Mouse (Mus musculus) heart, embryonic 15.5 days (tissue): ENCODE data around the gene 1700025G04Rik. TPM values are rescaled to one million over a fixed set of nuclear protein-coding genes. Genes with fewer than 3 reads are reported as not detected.

ENCODE experiments used
- ATAC-seq: fragments of 200-750 bp; cut with Nextera tagmentation; replicated peaks from 2 replicates; pipeline ENCODE4 v1.8.0; 2017; ENCODE audit warnings: low read depth, moderate TSS enrichment; ENCODE audit not compliant: insufficient number of reproducible peaks, insufficient read depth, low FRiP score
- H3K27ac ChIP-seq: fragments of 300-500 bp; sonication (generic); 2 replicates; pipeline ENCODE4 v1.5.1; 2015; ENCODE audit warnings: mild to moderate bottlenecking, inconsistent platforms
- H3K27me3 ChIP-seq: fragments of 300-500 bp; sonication (generic); 2 replicates; pipeline ENCODE4 v1.6.1; 2015; ENCODE audit warnings: inconsistent platforms
- H3K36me3 ChIP-seq: fragments of 300-500 bp; sonication (generic); 2 replicates; pipeline ENCODE4 v1.6.1; 2015; ENCODE audit warnings: mild to moderate bottlenecking, inconsistent platforms
- H3K4me1 ChIP-seq: fragments of 300-500 bp; sonication (generic); replicated peaks from 2 replicates; pipeline ENCODE4 v1.6.1; 2015; ENCODE audit warnings: inconsistent platforms
- H3K4me2 ChIP-seq: fragments of 300-500 bp; sonication (generic); 2 replicates; pipeline ENCODE4 v1.6.1; 2015; ENCODE audit warnings: inconsistent platforms, mild to moderate bottlenecking, moderate library complexity
- H3K4me3 ChIP-seq: fragments of 300-500 bp; sonication (generic); 2 replicates; pipeline ENCODE4 v1.5.1; 2015; ENCODE audit warnings: mild to moderate bottlenecking, inconsistent platforms
- H3K9ac ChIP-seq: fragments of 300-500 bp; sonication (generic); 2 replicates; pipeline ENCODE4 v1.6.1; 2015; ENCODE audit warnings: mild to moderate bottlenecking, inconsistent platforms
- H3K9me3 ChIP-seq: fragments of 300-500 bp; sonication (generic); replicated peaks from 2 replicates; pipeline ENCODE4 v1.6.1; 2016; ENCODE audit warnings: inconsistent platforms
- WGBS: fragments of 180-500 bp; shearing (Covaris S2); methylation state at CpG from one replicate; pipeline ENCODE4 v1.1.7; 2015; ENCODE audit warnings: mixed read lengths; 5-methylcytosine and 5-hydroxymethylcytosine counted together
- polyA plus RNA-seq: library from polyadenylated mRNA; unstranded; fragments of >200 nt; fragmentation: Nextera tagmentation; extraction: Ambion mirVana; gene quantifications from 2 replicates; pipeline ENCODE4 v1.2.1, GENCODE M21; 2015

The 1700025G04Rik gene
- polyA plus RNA-seq, 1 experiment from 2014 or later = 26.7 TPM

- Histone ChIP-seq H3K9me3 (no peaks in the 10 kb centered on the region), H3K9ac (no peak overlapping the region), H3K4me2 (no peak overlapping the region), H3K4me1 (peaks cover 10% of the 10 kb centered on the region), H3K36me3 (no peaks in the 10 kb centered on the region), H3K27me3 (no peaks in the 10 kb centered on the region), H3K4me3 (no peak overlapping the region), H3K27ac (no peak overlapping the region)
- 88% methylated on average over 6 of the region's 6 CpGs for WGBS
- no peak for ATAC-seq
These were observed 225.6 kb downstream of the 1700025G04Rik start for GRCm38 (mm10) chr1:151864326-151864725.

DNA sequence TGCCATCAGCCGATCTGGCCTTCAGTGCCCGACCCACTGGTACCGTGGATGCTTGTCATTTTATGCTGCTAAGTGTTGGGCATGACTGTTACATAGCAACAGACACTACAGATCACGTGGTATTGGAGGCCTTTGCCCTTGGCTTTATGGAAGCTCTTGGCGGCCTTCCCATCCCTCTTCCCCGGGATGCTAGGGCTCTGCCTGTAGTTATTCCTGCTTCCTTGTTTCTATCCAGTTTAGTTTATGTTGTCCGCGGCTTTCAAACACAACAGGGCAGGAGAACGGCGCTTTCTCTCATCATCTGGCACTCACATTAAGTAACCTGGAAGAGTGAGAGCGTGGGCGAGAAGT is 226.2 kb downstream of the 1700025G04Rik start:
- H3K4me3 ChIP-seq = no peak overlapping the region
- no peaks in the 10 kb centered on the region for H3K36me3 ChIP-seq
- H3K27me3 ChIP-seq = no peaks in the 10 kb centered on the region
- H3K27ac ChIP-seq = peak overlapping the region; percentile 51
- WGBS = 68% methylated on average over 12 of the region's 12 CpGs
- peaks cover 10% of the 10 kb centered on the region for H3K4me1 ChIP-seq
- H3K4me2 ChIP-seq = no peak overlapping the region
- H3K9me3 ChIP-seq = no peaks in the 10 kb centered on the region
- ATAC-seq = 0 out of 2 replicates have a peak, but pooled peaks have one; percentile 39
- H3K9ac ChIP-seq = no peak overlapping the region

- H3K27ac ChIP-seq = peak overlapping the region; percentile 51
- H3K36me3 ChIP-seq = no peaks in the 10 kb centered on the region
- no peak for ATAC-seq
- no peaks in the 10 kb centered on the region for H3K27me3 ChIP-seq
- no peak overlapping the region for H3K4me3 ChIP-seq
- H3K9ac ChIP-seq = no peak overlapping the region
- H3K4me1 ChIP-seq = peaks cover 10% of the 10 kb centered on the region
- 75% methylated on average over 17 of the region's 17 CpGs for WGBS
- no peaks in the 10 kb centered on the region for H3K9me3 ChIP-seq
- no peak overlapping the region for H3K4me2 ChIP-seq
These were observed 226.7 kb downstream of the 1700025G04Rik start for GRCm38 (mm10) chr1:151863135-151863796.

DNA sequence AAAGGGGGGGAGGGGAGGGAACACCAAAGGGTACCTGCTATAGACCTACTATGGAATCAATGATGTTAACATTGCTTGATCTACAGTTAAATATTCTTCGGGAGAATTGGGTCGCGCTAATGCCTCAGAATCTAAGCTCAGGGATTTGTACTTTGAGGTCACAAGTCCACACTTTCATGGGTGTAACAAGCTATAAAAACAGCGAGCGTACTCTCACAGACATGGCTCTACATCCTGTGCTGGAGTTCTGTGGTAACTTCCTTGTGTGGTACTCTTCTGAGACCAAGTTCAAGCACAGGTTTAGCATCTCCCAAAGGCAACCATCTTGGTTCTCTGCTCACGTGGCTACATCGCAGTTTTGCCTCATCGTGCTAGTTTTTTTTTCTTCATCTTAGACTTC is 227.8 kb downstream of the 1700025G04Rik start:
- Histone ChIP-seq H3K4me2 (no peak overlapping the region), H3K27ac (no peak overlapping the region), H3K4me3 (no peak overlapping the region), H3K27me3 (no peaks in the 10 kb centered on the region), H3K9me3 (no peaks in the 10 kb centered on the region), H3K36me3 (no peaks in the 10 kb centered on the region), H3K9ac (no peak overlapping the region), H3K4me1 (peaks cover 10% of the 10 kb centered on the region)
- ATAC-seq = no peak
- 90% methylated on average over 8 of the region's 8 CpGs for WGBS

- 59% methylated on average over 20 of the region's 20 CpGs for WGBS
- no peak overlapping the region for H3K4me3 ChIP-seq
- H3K9ac ChIP-seq = no peak overlapping the region
- no peak for ATAC-seq
- no peaks in the 10 kb centered on the region for H3K36me3 ChIP-seq
- H3K27me3 ChIP-seq = no peaks in the 10 kb centered on the region
- H3K4me2 ChIP-seq = no peak overlapping the region
- H3K27ac ChIP-seq = no peak overlapping the region
- H3K9me3 ChIP-seq = no peaks in the 10 kb centered on the region
- peaks cover 13% of the 10 kb centered on the region for H3K4me1 ChIP-seq
These were observed 228.5 kb downstream of the 1700025G04Rik start for GRCm38 (mm10) chr1:151861334-151861995.

GRCm38 (mm10) chr1:151858474-151858873 is 231.5 kb downstream of the 1700025G04Rik start:
- Histone ChIP-seq H3K27ac (no peak overlapping the region), H3K9me3 (no peaks in the 10 kb centered on the region), H3K36me3 (no peaks in the 10 kb centered on the region), H3K9ac (no peak overlapping the region), H3K27me3 (no peaks in the 10 kb centered on the region), H3K4me2 (no peak overlapping the region), H3K4me3 (no peak overlapping the region), H3K4me1 (peaks cover 6% of the 10 kb centered on the region)
- no peak for ATAC-seq
- 92% methylated on average over 1 of the region's 1 CpGs for WGBS

DNA sequence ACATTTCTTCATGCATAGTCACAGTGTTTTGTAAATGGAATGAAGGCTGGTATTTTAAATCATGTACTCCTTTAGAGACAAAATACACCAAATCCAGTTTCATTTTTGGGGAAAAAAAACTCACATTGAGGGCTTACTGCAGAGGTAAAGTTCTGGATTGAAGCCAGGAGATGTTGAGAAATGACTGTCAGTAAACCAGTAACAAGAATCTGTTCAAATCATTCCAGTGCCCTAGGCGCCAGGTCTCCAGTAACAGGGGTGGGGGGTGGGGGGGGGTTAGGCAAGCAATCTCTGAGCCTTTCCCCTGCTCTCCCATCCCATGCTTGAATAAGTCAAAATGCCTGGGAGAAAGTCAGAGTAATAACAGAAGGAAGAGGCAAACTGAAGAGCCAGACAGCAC is 234.4 kb downstream of the 1700025G04Rik start:
- Histone ChIP-seq H3K4me1 (peaks cover 4% of the 10 kb centered on the region), H3K9me3 (no peaks in the 10 kb centered on the region), H3K4me2 (no peak overlapping the region), H3K27me3 (no peaks in the 10 kb centered on the region), H3K36me3 (no peaks in the 10 kb centered on the region), H3K9ac (no peak overlapping the region), H3K4me3 (no peak overlapping the region), H3K27ac (no peak overlapping the region)
- ATAC-seq = no peak
- WGBS = 63% methylated on average over 1 of the region's 1 CpGs

GRCm38 (mm10) chr1:151851976-151852375 is 237.9 kb downstream of the 1700025G04Rik start:
- H3K9ac ChIP-seq = no peak overlapping the region
- H3K9me3 ChIP-seq = no peaks in the 10 kb centered on the region
- H3K4me2 ChIP-seq = no peak overlapping the region
- no peaks in the 10 kb centered on the region for H3K27me3 ChIP-seq
- 69% methylated on average over 3 of the region's 3 CpGs for WGBS
- H3K4me3 ChIP-seq = no peak overlapping the region
- no peaks in the 10 kb centered on the region for H3K36me3 ChIP-seq
- no peak for ATAC-seq
- H3K27ac ChIP-seq = no peak overlapping the region
- H3K4me1 ChIP-seq = peaks cover 4% of the 10 kb centered on the region; the same call in 1 of the 2 replicates

- 82% methylated on average over 20 of the region's 20 CpGs for WGBS
- Histone ChIP-seq H3K9ac (no peak overlapping the region), H3K9me3 (no peaks in the 10 kb centered on the region), H3K4me1 (no peaks in the 10 kb centered on the region), H3K27me3 (no peaks in the 10 kb centered on the region), H3K4me3 (no peak overlapping the region), H3K4me2 (no peak overlapping the region), H3K27ac (no peak overlapping the region), H3K36me3 (no peaks in the 10 kb centered on the region)
- no peak for ATAC-seq
These were observed 238.7 kb downstream of the 1700025G04Rik start for GRCm38 (mm10) chr1:151851051-151851848.

DNA sequence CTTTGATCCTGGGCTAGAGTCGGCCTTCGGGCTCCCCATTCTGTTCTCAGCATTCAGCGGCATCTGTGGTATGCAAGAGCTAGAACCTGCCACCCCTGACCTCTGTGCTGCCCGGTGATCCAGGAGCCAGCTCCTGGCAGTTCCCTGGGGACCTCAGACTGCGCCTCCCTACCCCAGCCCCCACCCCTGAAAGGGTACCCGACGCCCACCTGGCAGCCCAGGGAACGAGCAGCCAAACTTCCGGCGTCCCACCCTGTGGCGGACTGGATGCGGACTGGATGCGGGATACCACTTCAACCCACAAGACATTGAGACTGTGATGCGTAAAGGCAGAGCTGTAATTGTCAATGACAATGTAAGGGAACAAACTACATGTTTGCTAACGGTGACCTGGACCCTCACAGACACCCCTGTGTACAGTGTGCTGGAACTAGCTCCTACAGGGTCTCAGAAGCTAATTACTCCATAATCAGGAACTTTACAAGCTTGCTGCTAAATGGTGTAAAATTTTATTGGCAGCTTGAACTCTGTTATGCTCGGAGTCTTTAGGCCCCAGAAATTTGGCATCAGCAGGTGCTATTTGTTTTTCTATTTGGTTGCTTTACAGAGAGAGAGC is 239.8 kb downstream of the 1700025G04Rik start:
- Histone ChIP-seq H3K36me3 (no peaks in the 10 kb centered on the region), H3K4me2 (no peak overlapping the region), H3K4me3 (no peak overlapping the region), H3K27me3 (no peaks in the 10 kb centered on the region), H3K4me1 (no peaks in the 10 kb centered on the region), H3K9ac (no peak overlapping the region), H3K9me3 (no peaks in the 10 kb centered on the region), H3K27ac (no peak overlapping the region)
- WGBS = 79% methylated on average over 16 of the region's 16 CpGs
- ATAC-seq = no peak

- no peaks in the 10 kb centered on the region for H3K4me1 ChIP-seq
- WGBS = 85% methylated on average over 2 of the region's 2 CpGs
- no peak overlapping the region for H3K4me3 ChIP-seq
- H3K27ac ChIP-seq = no peak overlapping the region
- H3K36me3 ChIP-seq = no peaks in the 10 kb centered on the region
- no peak overlapping the region for H3K4me2 ChIP-seq
- H3K27me3 ChIP-seq = no peaks in the 10 kb centered on the region
- ATAC-seq = no peak
- no peak overlapping the region for H3K9ac ChIP-seq
- H3K9me3 ChIP-seq = no peaks in the 10 kb centered on the region
These were observed 241.6 kb downstream of the 1700025G04Rik start for GRCm38 (mm10) chr1:151848286-151848685.
